Mouse (Mus musculus) C2C12 (cell line): Measurements from ENCODE around the gene Stard5.

ENCODE experiments used
- CTCF ChIP-seq: IDR thresholded peaks from one replicate; pipeline ENCODE4 v1.5.1; 2011; ENCODE audit not compliant: control insufficient read depth, insufficient read depth, insufficient read length
- MAX ChIP-seq: IDR thresholded peaks from one replicate; pipeline ENCODE4 v1.6.1; 2011; ENCODE audit warnings: mild to moderate bottlenecking, control low read depth
- MYOD1 ChIP-seq: IDR thresholded peaks from one replicate; pipeline ENCODE4 v1.6.1; 2011; ENCODE audit warnings: low read depth; ENCODE audit not compliant: control insufficient read depth, insufficient read length

GRCm38 (mm10) chr7:83624065-83624464 lies 7.7 kb upstream of the Stard5 start:
- TF ChIP-seq MYOD1 = no peak
- TF ChIP-seq CTCF = no peak
- no peak for TF ChIP-seq MAX
